Mouse (Mus musculus) central nervous system, embryonic 11.5 days (tissue): ENCODE measurements around the gene Il1rn. TPM values are rescaled to one million over a fixed set of nuclear protein-coding genes. Genes with fewer than 3 reads are reported as not detected.

Experiments used
- polyA plus RNA-seq: library from polyadenylated mRNA; depleted of rRNA; stranded (reverse); fragments of >200 nt; gene quantifications from 2 replicates; pipeline ENCODE4 v1.2.3, GENCODE M21; 2012; rRNA removed

The Il1rn gene
- polyA plus RNA-seq = 0.07 and 0.26 TPM in 2 replicates

DNA sequence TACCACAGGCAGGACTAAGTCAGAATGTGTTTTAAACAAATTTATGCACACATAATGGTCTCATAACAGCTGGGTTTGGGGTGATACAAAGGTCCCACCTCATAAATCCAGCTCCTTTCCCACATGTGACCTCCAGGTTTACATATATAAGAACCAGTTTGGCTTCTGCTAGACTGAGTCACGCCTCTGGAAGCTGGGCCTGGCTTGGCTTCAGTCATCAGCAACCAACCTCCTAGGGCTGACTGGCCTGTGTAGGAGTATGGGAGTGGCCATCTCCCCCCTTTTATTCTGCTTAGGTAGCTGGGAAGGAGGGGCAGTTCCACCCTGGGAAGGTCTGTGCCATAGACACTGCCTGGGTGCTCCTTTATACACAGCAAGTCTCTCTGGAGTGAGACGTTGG, at the start of gene Il1rn:
Il1rn (plus strand) TSS at position 309 of the 400 bp plus-strand sequence.

DNA sequence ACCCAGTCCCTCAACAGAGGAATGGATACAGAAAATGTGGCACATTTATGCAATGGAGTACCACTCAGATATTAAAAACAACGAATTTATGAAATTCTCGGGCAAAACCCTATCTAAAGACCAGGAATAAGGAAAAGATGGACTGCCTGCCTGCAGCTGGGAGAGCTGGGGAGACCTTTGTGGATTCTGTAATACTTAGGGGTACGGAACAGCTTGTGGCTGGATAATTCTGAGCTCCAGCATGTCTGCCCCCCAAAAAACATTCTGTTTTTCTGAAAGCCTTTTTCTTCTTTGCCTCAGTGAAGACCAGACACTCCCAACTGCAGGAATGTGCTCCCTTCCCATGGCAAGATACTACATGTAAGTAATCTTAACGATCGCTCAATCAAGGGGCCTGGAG, 45.8 kb upstream of the Il1rn start, which contains the start of gene Il1f10:
Il1f10 (plus strand) TSS at position 301 of the 400 bp plus-strand sequence.

DNA sequence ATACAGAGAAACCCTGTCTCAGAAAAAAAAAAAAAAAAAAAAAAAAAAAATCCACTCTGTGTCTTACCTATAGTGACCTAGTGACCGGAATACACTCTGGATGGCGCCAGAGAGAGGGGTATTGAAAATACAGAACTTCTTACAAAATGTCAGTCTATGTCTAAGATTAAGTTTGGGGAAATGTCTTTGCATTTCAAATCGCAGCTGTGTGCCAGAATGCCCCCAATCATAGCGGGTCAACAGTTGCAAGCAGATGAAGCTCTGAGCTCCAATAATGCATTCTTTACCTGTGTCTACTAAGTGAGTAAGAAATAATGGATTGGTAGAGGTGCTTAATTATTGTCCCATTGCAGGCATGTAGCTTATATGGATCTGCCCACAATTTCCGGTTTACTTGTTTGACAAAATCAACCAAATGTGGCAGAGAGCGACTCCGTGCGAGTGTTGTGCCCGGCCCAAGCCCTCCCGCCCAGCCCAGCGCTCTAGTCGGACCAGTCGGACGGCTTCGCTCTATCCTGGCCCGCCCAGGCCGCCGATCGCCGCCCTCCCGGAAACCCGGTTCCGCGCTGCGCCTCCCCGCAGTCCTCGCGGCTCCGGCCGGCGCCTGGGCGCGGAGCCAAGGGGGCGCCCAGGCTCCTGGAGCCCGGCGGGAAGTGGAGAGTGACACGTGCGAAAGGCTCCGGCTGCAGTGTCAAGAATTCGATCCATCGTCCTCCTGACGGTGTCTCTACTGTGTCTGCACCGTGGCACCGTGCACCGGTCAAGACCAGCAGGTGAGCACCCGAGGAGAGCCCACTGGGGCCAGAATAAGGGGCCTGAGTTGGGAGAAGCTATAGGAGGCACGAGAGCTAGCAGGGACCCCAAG, 30.6 kb downstream of the Il1rn start, which contains the start of gene Psd4:
Psd4 (plus strand) TSS at position 551 of the 865 bp plus-strand sequence.

Other genes starting within 250 kb of the Il1rn start
- not detected in 2 replicates for gene Tbpl2, start 240.3 kb upstream of the Il1rn start, polyA plus RNA-seq
- not detected in 2 replicates for gene Il1f8, start 183.7 kb upstream of the Il1rn start, polyA plus RNA-seq
- not detected in 2 replicates for gene Il1f9, start 150.4 kb upstream of the Il1rn start, polyA plus RNA-seq
- gene Il1f6, start 121.4 kb upstream of the Il1rn start, polyA plus RNA-seq = not detected in 2 replicates
- not detected in 2 replicates for gene Il1f5, start 59.9 kb upstream of the Il1rn start, polyA plus RNA-seq
- not detected in 2 replicates for gene Il1f10, start 45.7 kb upstream of the Il1rn start, polyA plus RNA-seq
- 1.5 and 1.6 TPM in 2 replicates for gene Psd4, start 30.7 kb downstream of the Il1rn start, polyA plus RNA-seq
- 1.3 and 6.1 TPM in 2 replicates for gene Pax8, start 138.7 kb downstream of the Il1rn start, polyA plus RNA-seq